Mouse (Mus musculus) cerebellum, postnatal 4 days (tissue): ENCODE measurements at regions not wholly inside any gene's neighbourhood (a gene's known extent, or its start where the extent isn't known, plus 50 kb on each side); places are given as distances from the start of the nearest gene placed in this dataset.

Source experiments
- DNase-seq, 2 experiments: peaks; one replicate each; pipeline ENCODE4 v3.0.0; 2022; ENCODE audit warnings: low spot score in 2 of 2, mixed read lengths in 1 of 2

GRCm38 (mm10) chr13:31166286-31166685, 192.3 kb downstream of the Gm5447 start:
- no peak for DNase-seq

DNA sequence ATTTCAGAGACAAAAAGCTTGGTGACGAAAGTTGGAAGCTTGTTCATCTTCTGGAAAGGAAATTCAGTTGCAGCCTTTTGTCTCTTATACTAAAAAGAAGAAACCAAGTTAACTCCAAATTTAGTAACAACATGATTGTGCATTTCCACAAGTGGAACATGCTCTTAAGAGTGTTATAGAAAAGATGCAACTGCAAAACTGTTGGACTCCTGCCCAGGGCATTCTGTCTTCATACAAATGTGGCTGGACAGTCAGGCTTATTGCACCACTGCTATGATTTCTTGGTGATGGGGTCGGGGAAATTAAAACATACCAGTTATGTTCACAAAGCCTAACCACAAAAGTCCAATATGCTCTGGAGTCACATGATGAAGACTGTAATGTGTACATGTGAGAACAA, 194.8 kb downstream of the Gm5447 start:
- no peak for DNase-seq

DNA sequence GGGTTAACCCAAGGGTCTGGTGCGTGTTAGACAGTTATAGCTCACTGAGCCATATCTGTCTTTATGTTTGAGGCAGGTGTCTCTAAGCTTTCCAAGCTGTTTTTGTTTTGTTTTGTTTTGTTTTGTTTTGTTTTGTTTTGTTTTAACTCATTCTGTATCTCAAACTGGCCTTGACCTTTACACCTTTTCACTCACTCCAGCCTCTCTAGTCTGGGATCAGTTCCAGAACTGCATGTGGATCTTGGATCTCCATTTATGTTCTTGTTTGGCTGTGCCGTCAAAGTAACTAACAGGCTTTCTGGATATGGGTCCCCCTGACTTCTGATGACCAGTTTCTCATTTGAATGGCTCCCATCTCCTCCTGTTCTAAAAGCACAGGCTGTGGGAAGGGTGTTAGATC, 197.7 kb downstream of the Gm5447 start:
- DNase-seq: no peak

DNA sequence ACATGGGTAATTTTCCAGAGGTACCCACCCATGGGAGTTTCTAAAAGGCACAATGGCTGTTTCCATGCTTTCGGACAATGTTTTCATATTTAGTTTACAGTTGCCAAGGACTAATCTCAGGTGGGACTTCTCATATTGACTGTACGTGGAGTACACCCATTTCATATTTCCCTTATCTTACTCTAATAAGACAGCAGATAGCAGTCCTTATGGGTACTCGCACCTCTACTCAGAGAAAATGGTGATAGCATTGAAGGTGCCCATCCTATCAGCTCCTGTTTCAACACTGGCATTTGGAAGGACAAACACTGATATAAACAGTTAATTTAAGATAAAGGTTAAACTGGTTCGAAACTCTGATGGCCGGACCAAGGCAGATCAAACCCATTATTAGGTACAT, 198.6 kb downstream of the Gm5447 start:
- no peak for DNase-seq

DNA sequence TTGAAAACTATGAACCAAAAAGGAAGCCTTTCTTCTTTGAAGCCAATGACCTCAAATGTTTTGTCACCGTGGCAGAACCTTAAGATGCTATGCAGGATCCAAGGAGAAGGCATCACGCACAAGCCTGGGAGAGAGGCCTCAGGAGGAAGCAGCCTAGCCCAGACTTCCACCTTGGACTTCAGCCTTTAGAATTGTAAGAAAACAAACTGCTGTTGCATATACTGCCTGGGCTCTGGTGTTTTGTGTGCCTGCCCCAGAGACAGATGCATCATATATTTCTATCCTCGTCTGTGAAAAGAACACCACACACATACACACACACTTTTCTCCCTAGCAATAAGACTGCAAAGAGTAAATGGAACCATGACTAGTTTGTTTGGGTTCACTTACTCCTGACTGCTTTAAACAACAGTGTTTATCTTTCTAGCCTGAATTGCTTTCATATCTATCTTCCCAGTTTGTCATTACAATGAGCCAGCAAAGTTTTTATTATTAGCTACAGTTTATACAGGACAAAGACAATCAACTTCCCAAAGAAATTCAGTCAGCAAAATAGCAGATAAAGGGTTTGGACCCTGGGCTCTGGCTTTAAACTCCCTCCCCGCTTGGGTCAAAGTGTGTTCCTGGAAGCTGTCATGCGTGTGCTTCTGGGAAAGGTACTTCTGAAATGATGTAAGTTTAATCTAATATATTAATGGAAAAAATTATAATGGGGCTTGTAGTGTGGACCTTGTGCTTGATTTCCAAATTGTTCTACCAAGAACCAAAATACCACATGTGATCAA, 204.2 kb downstream of the Gm5447 start:
- DNase-seq: no peak

DNA sequence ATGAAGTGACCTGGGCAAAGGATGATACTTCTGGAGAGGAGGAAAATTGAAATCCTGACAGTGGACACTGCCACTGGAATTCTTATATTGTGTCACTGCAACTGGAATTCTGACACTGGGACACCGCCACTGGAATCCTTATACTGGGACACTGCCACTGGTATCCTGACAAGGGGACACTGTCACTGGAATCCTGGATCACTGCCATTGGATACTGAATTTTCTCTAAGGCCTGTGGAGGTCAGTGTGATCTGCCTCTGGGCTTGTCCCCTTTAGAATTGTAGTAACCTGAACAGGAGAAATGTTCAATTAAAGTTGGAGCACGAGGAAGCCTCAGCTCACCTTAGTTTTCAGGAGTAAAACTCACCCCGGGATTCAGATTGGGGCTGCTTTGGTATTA, 205.0 kb downstream of the Gm5447 start:
- DNase-seq: no peak

DNA sequence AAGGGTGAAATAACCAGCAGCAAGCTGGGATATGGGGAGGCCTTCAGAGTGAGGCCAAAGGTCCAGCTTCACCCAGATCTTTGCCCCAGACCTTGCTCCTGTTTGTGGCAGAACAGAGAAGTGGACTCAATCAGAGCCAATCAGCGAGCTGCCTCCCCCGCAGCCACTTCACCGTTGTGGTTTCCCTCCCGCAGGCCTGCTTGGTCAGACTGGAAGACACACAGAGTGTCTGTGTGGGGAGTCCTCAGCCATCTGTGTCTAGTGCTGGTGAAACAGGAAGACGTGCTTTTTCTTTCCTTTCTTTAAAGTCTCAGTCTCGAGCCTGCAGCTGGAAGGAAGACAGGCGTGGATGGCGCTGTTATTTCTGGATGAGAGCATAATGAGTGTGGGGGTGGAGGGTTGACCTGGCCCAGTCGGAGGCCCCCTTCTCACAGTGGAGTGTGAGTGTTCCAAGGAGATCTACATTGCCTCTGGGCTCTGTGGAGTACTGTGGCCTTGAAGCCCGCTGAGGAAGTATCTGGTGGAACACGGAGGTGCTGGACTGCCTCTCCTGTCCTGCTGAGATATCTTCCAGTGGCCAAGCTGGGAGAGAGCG, 205.5 kb downstream of the Gm5447 start:
- DNase-seq: no peak

DNA sequence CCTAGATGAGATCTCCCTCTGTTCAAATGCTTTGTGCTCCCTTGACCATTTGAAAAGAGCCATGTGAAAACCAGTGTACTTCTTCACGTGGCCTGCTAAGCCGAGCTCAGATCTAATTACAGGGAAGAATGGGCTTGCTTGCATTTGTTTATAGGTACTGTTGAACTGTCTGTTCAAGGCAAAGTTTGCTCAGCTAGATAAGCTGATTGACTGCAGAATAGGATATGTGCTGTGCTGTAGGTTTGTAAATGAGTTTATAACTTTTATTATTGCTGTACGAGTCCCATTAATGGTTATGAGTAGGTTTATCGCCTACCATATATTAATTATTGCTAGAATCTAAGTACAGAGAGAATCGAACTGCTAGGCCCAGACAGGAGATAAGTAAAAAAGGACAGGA, 207.5 kb downstream of the Gm5447 start:
- DNase-seq: no peak

DNA sequence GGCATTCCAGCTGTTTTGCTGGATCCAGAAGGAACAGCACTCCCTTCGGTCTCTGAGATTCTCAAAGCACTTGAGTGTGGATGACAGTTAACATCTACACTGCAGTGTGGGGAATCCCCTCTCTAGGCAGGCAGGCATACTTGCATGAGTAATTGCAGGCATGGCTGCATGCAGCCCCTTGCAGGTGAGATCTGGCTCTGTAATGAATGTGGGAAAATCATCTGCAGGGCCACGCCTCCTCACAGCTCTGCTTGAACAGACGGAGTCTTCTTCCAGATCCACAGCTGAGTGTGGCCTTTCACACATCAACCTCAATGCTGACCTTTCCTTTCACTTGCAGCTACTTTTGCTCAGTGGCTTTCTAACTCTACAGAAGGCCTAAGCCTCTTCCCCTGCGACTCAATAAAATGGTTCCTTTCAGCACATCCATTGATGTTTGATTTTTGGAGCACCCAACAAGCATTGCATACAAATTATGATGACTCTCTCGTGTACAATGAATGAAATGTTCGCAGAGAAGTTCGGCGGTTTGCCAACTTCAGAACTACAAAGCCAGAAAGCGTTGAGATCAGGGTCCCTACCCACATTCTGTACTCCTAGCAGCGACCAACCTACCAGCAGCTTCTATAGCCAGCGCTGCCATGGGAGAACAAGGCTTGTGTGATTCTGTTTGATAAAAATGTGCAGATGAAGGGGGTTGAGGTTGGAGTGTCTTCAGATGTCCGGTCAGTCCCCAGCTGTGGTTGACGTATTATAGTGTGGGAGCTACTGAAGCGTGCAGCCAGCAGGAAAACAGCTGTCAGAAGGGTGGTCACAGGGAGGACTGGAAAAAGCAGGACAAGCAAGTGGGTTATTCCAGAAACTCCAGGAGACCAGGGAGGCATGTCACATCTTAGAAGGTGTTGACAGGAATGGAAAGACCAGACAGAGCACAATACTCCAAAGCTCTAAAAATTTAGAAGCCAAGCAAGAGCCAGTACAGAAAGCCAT, 211.1 kb downstream of the Gm5447 start:
- no peak for DNase-seq

DNA sequence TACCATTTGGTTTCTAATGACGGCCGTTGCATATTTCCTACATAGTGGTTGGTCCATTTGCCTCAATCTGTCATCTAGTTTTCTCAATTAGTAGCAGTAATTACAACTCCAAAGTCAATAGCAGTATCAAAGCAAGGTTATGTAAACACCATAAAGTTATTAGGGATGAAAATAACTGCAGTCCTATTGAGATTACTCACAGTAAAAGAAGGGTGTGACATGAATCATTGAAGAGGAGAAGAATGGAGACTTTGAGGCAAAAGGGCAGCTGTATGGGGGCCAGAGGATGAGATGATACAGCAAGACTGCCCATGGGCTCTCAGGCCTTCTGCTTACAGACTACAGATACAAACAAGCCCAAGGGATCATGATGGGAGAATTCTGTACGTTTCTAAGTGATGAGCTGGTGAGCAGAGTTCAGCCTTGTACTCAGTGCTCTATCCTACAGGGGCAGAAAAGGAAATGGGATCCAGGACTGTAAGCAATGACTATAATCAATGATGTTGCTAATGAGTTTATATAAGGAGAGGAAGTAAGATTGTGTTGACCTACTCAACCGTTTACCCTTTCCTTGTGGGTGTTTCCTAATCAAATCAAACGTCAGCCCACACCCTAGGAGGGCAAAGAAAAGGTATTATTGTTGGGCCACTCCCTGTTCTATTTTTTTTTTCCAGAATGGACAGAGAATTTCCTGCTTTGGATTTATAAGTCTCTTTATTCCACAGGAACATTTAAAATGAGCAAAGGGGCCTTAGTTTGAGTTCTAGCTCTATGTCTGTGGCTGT, 213.0 kb downstream of the Gm5447 start:
- DNase-seq: no peak

DNA sequence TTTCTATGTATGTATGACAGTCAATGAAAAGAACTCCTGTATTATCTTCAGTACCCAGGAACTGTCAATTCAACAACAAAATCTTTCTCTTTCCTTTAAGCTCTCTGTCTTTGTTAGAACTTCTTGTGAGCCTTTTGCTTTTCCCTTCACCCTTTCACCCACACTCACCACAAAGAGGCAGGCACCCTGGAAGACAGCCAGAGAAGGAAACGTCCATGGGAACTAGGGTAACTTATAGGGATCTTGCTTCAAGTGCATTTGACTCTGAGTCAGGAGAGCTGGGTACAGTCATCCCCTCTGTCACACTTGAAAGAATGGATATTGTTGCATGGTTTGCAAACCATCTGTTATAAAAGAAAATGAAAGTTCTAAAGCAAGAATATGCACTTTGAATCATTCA, 215.1 kb downstream of the Gm5447 start:
- no peak for DNase-seq

- no peak for DNase-seq
Observed at GRCm38 (mm10) chr13:31190036-31190435, 216.0 kb downstream of the Gm5447 start.

GRCm38 (mm10) chr13:31191344-31192139, 217.5 kb downstream of the Gm5447 start:
- DNase-seq: no peak

- DNase-seq: no peak
Observed at GRCm38 (mm10) chr13:31194971-31195370, 221.0 kb downstream of the Gm5447 start.

- no peak for DNase-seq
Observed at GRCm38 (mm10) chr13:31196546-31196945, 222.5 kb downstream of the Gm5447 start.

- DNase-seq: no peak
Observed at GRCm38 (mm10) chr13:31197593-31197992, 223.6 kb downstream of the Gm5447 start.

DNA sequence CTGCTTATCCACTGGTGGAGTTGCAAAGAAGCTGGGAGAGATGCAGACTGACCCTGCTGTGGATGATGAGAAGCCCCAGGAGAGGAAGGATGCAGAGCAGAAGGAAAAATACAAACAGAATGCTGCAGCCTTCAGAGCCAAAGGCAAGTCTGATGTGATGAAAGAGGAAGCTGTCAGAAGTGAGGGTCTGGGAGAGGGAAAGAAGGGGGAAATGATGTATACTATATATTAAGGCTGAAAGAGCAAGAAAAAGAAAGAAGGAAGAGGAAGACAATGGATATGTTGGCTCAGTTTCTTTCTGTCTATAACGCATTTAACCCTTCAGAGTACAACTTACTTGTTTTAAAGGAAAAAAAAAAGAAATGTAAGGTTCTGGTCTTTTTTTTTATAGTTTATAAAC, 225.4 kb downstream of the Gm5447 start:
- no peak for DNase-seq

- DNase-seq: no peak
Observed at GRCm38 (mm10) chr13:31204068-31204467, 230.1 kb downstream of the Gm5447 start.

GRCm38 (mm10) chr13:31206381-31206780, 232.4 kb downstream of the Gm5447 start:
- no peak for DNase-seq

GRCm38 (mm10) chr13:31207709-31208108, 233.7 kb downstream of the Gm5447 start:
- DNase-seq: peak in 1 of 2 experiments; percentile 6

DNA sequence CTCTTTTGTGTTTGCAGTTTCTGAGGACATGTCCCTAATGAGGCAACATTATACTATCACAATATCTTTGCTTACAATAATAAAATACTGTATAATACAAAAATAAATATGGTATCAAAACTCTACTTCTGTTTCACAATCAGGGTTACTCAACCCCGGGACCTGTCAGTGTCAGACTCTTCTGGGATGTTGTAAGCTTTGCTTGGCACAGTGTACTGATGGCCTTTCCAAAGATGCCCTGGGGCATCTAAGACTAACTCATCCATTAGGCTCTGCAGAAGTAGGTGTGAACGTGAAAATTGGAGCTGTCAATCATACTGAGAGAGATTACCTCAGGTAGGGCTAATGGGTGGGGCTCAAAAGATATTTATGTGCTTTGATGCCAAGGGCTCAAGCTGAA, 249.0 kb downstream of the Gm5447 start:
- no peak for DNase-seq
